Mouse (Mus musculus) adrenal gland, postnatal 14 days (tissue): ENCODE results near the gene Tango2. TPM values are rescaled to one million over a fixed set of nuclear protein-coding genes. Genes with fewer than 3 reads are reported as not detected.

Experiments used
- DNase-seq: peaks from one replicate; pipeline ENCODE4 v3.0.0; 2021; ENCODE audit warnings: mixed read lengths
- microRNA-seq, 2 experiments: library from miRNA; unstranded; fragments of <30 nt; microRNA quantifications; one replicate each; pipeline ENCODE4 v1.2.0; 2021
- total RNA-seq: library from RNA; stranded (reverse); gene quantifications from 2 replicates; pipeline ENCODE4 v1.2.3, GENCODE M21; 2021

Gene Tango2
- total RNA-seq, 1 experiment from 2014 or later, result 30.2 TPM

DNA sequence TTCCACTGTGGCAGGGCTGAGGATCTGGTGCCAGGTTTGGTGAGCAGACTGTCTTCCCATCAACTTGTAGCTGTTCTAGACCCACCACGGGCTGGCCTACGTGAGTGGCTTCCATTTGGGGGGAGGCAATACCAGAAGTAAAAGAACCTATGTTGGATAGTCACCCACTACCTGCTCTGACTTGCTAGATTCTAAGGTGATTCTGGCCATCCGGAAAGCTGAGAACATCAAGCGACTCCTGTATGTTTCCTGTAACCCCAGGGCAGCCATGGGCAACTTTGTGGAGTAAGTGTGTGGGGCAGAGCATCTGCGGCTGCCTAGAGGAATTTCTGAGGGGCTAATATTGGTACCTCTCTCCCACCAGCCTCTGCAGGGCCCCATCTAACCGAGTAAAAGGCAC is 95.2 kb downstream of the Tango2 start:
- no peak for DNase-seq

- DNase-seq, result no peak
These were observed 96.8 kb downstream of the Tango2 start for GRCm38 (mm10) chr16:18250828-18251790.

Small RNA genes lying within 50 kb of the gene (microRNA-seq; reads per million reads assigned to microRNA genes)
- 0.38 to 0.85 reads per million in 2 experiments for gene Gm24572
- gene Gm26219, result 0 reads per million in 2 experiments
- 128 to 193 reads per million in 2 experiments for gene Mir1306
- gene Mir185, result 1,108 to 1,316 reads per million in 2 experiments

Other genes with a start within 250 kb of the Tango2 start
- 0.33 and 0.86 TPM in 2 replicates for gene Rtn4r, start 220.5 kb downstream of the Tango2 start, total RNA-seq
- gene Ccdc188, start 130.2 kb downstream of the Tango2 start, total RNA-seq, result not detected in 2 replicates
- 18.6 and 22.0 TPM in 2 replicates for gene Zdhhc8, start 113.0 kb downstream of the Tango2 start, total RNA-seq
- 41.0 and 47.0 TPM in 2 replicates for gene Trmt2a, start 99.4 kb downstream of the Tango2 start, total RNA-seq
- gene Ranbp1, start 99.4 kb downstream of the Tango2 start, total RNA-seq, result 139 and 155 TPM in 2 replicates
- gene Gm49776, start 89.8 kb downstream of the Tango2 start, total RNA-seq, result not detected in 2 replicates
- 32.9 and 37.4 TPM in 2 replicates for gene Dgcr8, start 58.9 kb downstream of the Tango2 start, total RNA-seq
- gene Arvcf, start 79 bp upstream of the Tango2 start, total RNA-seq, result 30.0 and 30.2 TPM in 2 replicates
- 66.4 and 66.5 TPM in 2 replicates for gene Txnrd2, start 78.3 kb upstream of the Tango2 start, total RNA-seq
- 117 and 147 TPM in 2 replicates for gene Comt, start 78.7 kb upstream of the Tango2 start, total RNA-seq
- gene Gnb1l, start 150.6 kb upstream of the Tango2 start, total RNA-seq, result 5.7 and 6.4 TPM in 2 replicates
- 4.4 and 5.8 TPM in 2 replicates for gene Rtl10, start 150.8 kb upstream of the Tango2 start, total RNA-seq
- 2.5 TPM in 1 of 2 replicates, not detected in the other for gene Tbx1, start 242.6 kb upstream of the Tango2 start, total RNA-seq